8 mouse cellular contexts compared by ENCODE assay signal in genomic region chr8:107048061-107048941, GRCm38 (mm10). TPM values are rescaled to one million over a fixed set of nuclear protein-coding genes. Genes with fewer than 3 reads are reported as not detected.
DNase-seq lines count a peak whose midpoint lies in the region; ATAC-seq and TF ChIP-seq lines count a peak whose summit lies in the region.

Gene Pdf (minus strand): TSS chr8:107048614.

- peak; percentile 82 for DNase-seq in adrenal gland, adult 8-10 months
- peak; percentile 78 for DNase-seq in embryo, embryonic 9.5 days (ENCODE audit: extremely low spot score)
- DNase-seq in gonadal fat pad, adult 2 months (ENCODE audit: low read depth) = no peak
- DNase-seq in left cerebral cortex, postnatal 36 days (ENCODE audit: low spot score in 2 of 2) = peak; percentile 88 to 90
- DNase-seq in midbrain, embryonic 10.5 days (ENCODE audit: low spot score) = peak; percentile 79
- DNase-seq in right cerebral cortex, postnatal 4 days = peak; percentile 82
- peak; percentile 81 for DNase-seq in yolk sac, embryonic 10.5 days (ENCODE audit: low spot score)

- no peaks in the 10 kb centered on the region for H3K4me1 ChIP-seq in intestine, postnatal 0 days (replicated peaks; ENCODE audit: control insufficient read depth, insufficient read depth, low read length)
- H3K4me1 ChIP-seq in midbrain, embryonic 10.5 days = peaks cover 26% of the 10 kb centered on the region

- H3K4me3 ChIP-seq in intestine, postnatal 0 days (ENCODE audit: low read depth, low read length) = peak within 1 kb of the TSS; percentile 87
- peak within 1 kb of the TSS; percentile 75 for H3K4me3 ChIP-seq in midbrain, embryonic 10.5 days

- H3K9ac ChIP-seq in intestine, postnatal 0 days (ENCODE audit: low read depth, low read length) = peak within 1 kb of the TSS; percentile 81

- H3K27ac ChIP-seq in intestine, postnatal 0 days (ENCODE audit: low read depth, low read length) = peak within 1 kb of the TSS; percentile 86
- H3K27ac ChIP-seq in midbrain, embryonic 10.5 days (replicated peaks) = peak within 1 kb of the TSS; percentile 89

- intact Hi-C loops in left cerebral cortex, postnatal 36 days (cut with DNase I) = no loop called here

- H3K4me2 ChIP-seq in intestine, postnatal 0 days (replicated peaks; ENCODE audit: low read depth) = peak within 1 kb of the TSS; percentile 91

- peak; percentile 80 for ATAC-seq in intestine, postnatal 0 days

- H3K9me3 ChIP-seq in intestine, postnatal 0 days (ENCODE audit: control insufficient read depth) = no peaks in the 10 kb centered on the region
- no peaks in the 10 kb centered on the region for H3K9me3 ChIP-seq in midbrain, embryonic 10.5 days (replicated peaks)

- WGBS in intestine, postnatal 0 days = 2% methylated on average over 81 of the region's 87 CpGs
- under 1% methylated on average over 87 of the region's 87 CpGs for WGBS in midbrain, embryonic 10.5 days

- H3K36me3 ChIP-seq in intestine, postnatal 0 days (ENCODE audit: control insufficient read depth, insufficient read depth) = peaks cover 55% of the 10 kb centered on the region
- peaks cover 88% of the 10 kb centered on the region for H3K36me3 ChIP-seq in midbrain, embryonic 10.5 days

- TF ChIP-seq CTCF in intestine, postnatal 0 days (IDR thresholded peaks at IDR 0.05; ENCODE audit: low read depth) = peak; percentile 26; the same call in 1 of the 2 replicates

- no peaks in the 10 kb centered on the region for H3K27me3 ChIP-seq in intestine, postnatal 0 days (replicated peaks; ENCODE audit: control insufficient read depth, insufficient read depth, low read length)
- no peaks in the 10 kb centered on the region for H3K27me3 ChIP-seq in midbrain, embryonic 10.5 days (ENCODE audit: low read depth, poor library complexity, severe bottlenecking)

RNA-seq across cellular contexts. Expression of gene Pdf, which starts in this region (rescaled TPM):
- total RNA-seq in adrenal gland, adult 8-10 months (2022) = 10 to 100 TPM; 64.2 to 73.1 (median 71.8) TPM
- polyA plus RNA-seq in gonadal fat pad, adult 2 months (2012; rRNA removed) = 22.6 and 25.4 TPM in 2 replicates
- polyA plus RNA-seq in intestine, postnatal 0 days (2015; fragmentation: Nextera tagmentation; extraction: Ambion mirVana) = 20.8 and 22.2 TPM in 2 replicates
- total RNA-seq in left cerebral cortex, postnatal 36 days (2021) = 10 to 100 TPM; 26.6 to 29.3 TPM
- polyA plus RNA-seq in midbrain, embryonic 10.5 days (2016; fragmentation: Nextera tagmentation; extraction: Ambion mirVana) = 44.2 and 48.1 TPM in 2 replicates
